Mouse (Mus musculus): ENCODE measurements around the gene Utp11.

DNA sequence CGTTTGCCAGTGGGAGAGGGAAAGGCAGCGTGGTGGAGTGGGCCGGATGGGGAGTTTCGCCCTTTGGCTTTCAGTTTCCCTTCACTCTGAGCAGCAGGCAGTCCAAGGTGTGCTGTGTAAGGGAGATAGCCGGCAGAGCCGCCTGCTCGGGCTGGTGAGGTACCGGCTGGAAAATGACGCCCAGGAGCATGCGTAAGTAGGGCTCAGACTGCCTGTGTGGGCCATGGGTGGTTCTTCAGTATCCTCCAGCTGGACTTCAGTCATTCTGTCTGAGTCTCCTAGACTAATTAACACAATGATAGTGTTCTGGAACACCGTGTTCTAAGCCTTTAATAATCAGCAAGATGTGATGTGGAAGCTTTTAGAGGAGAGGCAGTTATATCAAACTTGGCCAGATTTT lies 49.4 kb upstream of the Utp11 start:
- TF ChIP-seq GATA1 (IDR thresholded peaks at IDR 0.05; ENCODE audit: borderline replicate concordance, low read length) (no peak), FLI1 (IDR thresholded peaks at IDR 0.05; ENCODE audit: low read length) (no peak)
